Mouse (Mus musculus): ENCODE results near the gene Dusp12. TPM values are rescaled to one million over a fixed set of nuclear protein-coding genes. Genes with fewer than 3 reads are reported as not detected.

The Dusp12 gene
- polyA plus RNA-seq, 1 experiment from 2014 or later, result 40.5 TPM

- Histone ChIP-seq H3K9me3 (ENCODE audit: low read length) (no peaks in the 10 kb centered on the region), H3K4me2 (replicated peaks; ENCODE audit: low read depth, low read length) (peak overlapping the region; percentile 33), H3K36me3 (ENCODE audit: insufficient read depth, low read length) (no peaks in the 10 kb centered on the region), H3K27ac (ENCODE audit: low read length) (no peak overlapping the region), H3K4me3 (ENCODE audit: low read length) (no peak overlapping the region), H3K27me3 (ENCODE audit: insufficient read depth, low read length) (peaks cover 16% of the 10 kb centered on the region; the same call in 1 of the 2 replicates), H3K4me1 (ENCODE audit: insufficient read depth, low read length) (0 out of 2 replicates have a peak, but pooled peaks cover 2% of the 10 kb centered on the region), H3K9ac (replicated peaks; ENCODE audit: low read length) (no peak overlapping the region)
- ATAC-seq (ENCODE audit: low FRiP score, low TSS enrichment), result no peak
- WGBS, result 33% methylated on average over 10 of the region's 10 CpGs
Observed at GRCm38 (mm10) chr1:170900799-170901467, 15.6 kb upstream of the Dusp12 start.

DNA sequence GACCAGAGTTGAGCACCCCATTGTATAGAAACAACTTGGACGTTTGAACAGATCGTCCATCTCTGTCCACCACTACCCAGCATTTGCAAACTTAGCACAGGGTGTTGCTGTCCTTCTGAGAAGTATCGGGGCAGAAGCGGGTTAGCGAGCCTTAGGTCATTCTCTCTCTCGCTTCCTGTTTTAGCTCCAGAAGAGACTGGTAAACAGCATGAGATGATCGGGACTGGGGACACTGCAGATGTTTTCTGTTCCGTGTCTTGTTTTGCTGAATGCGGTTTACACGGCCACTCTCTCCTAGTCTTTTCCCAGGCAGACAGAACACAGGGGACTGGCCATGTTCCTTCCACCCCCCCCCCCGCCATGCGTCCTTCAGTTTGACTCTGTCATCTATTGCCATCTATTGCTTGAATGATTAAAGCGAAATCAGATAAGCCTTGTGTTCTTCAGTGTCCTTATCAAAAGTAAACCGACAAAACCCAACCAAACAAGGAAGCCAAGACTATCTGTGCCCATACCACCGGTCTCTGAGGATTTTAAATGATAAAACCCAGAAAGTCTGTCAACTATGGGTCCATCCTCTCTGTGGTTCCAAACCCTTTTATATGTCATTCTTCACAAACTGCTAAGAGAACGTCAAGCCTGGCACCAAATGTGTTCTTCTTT lies 13.2 kb upstream of the Dusp12 start:
- Histone ChIP-seq H3K4me1 (ENCODE audit: insufficient read depth, low read length) (0 out of 2 replicates have a peak, but pooled peaks cover 2% of the 10 kb centered on the region), H3K9me3 (ENCODE audit: low read length) (no peaks in the 10 kb centered on the region), H3K36me3 (ENCODE audit: insufficient read depth, low read length) (no peaks in the 10 kb centered on the region), H3K27ac (ENCODE audit: low read length) (no peak overlapping the region), H3K4me2 (replicated peaks; ENCODE audit: low read depth, low read length) (no peak overlapping the region), H3K9ac (replicated peaks; ENCODE audit: low read length) (no peak overlapping the region), H3K4me3 (ENCODE audit: low read length) (no peak overlapping the region), H3K27me3 (ENCODE audit: insufficient read depth, low read length) (peaks cover 16% of the 10 kb centered on the region; the same call in 1 of the 2 replicates)
- 73% methylated on average over 16 of the region's 16 CpGs for WGBS
- ATAC-seq (ENCODE audit: low FRiP score, low TSS enrichment), result no peak

GRCm38 (mm10) chr1:170896651-170897281 lies 11.4 kb upstream of the Dusp12 start:
- 82% methylated on average over 5 of the region's 5 CpGs for WGBS
- peaks cover 11% of the 10 kb centered on the region; the same call in 1 of the 2 replicates for H3K27me3 ChIP-seq (ENCODE audit: insufficient read depth, low read length)
- no peak overlapping the region for H3K27ac ChIP-seq (ENCODE audit: low read length)
- H3K36me3 ChIP-seq (ENCODE audit: insufficient read depth, low read length), result no peaks in the 10 kb centered on the region
- no peaks in the 10 kb centered on the region for H3K9me3 ChIP-seq (ENCODE audit: low read length)
- H3K9ac ChIP-seq (replicated peaks; ENCODE audit: low read length), result no peak overlapping the region
- H3K4me1 ChIP-seq (ENCODE audit: insufficient read depth, low read length), result peaks cover 5% of the 10 kb centered on the region; the same call in 1 of the 2 replicates
- no peak for ATAC-seq (ENCODE audit: low FRiP score, low TSS enrichment)
- no peak overlapping the region for H3K4me3 ChIP-seq (ENCODE audit: low read length)
- H3K4me2 ChIP-seq (replicated peaks; ENCODE audit: low read depth, low read length), result no peak overlapping the region

DNA sequence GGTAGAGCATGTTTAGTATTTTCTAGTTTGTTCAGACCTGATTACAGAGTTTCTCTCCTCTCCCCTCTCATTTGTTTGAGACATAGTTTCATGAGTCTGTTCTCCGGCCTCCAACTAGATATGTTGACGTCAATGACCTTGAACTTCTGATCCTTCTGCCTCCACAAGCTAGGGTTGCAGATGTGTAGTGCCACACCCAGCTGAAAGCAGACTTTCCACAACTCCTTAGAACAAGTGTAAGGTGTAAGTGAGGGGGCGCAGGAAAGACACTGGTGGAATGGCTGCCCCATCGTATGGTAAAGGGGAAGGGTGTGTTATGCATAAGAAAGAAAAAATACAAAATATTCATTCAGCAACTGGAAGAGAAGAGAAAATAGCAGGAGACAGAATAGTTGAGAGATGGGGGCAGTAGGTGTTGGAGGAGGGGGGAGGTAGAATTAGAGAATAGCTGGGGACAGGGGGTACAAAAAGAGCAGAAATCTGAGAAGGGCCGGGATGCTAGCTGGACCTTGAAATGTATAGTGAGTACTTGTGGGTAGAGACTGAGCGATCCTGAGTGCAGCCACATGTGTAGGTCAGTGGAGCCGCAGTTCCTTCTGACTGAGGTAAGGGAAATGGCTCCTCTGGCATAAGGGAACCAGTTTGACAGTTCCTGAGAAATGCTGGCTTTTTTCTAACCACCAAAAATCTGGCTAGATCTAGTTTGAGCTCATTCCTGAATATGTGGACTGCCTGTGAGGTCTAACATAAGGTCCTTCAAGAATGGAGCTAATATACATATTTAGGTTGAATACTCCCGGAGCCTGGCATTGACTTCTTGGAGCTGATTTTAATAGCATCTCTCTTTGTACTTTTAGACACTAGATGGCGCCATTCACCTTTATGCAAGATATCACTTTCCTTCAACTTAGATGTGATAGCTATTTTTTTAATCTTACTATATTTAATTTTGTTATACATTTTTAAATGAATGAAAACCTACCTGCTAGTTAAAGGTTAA lies 9.6 kb upstream of the Dusp12 start:
- H3K27me3 ChIP-seq (ENCODE audit: insufficient read depth, low read length), result peaks cover 11% of the 10 kb centered on the region; the same call in 1 of the 2 replicates
- ATAC-seq (ENCODE audit: low FRiP score, low TSS enrichment), result no peak; the same call in 1 of the 2 replicates
- H3K36me3 ChIP-seq (ENCODE audit: insufficient read depth, low read length), result no peaks in the 10 kb centered on the region
- no peak overlapping the region for H3K9ac ChIP-seq (replicated peaks; ENCODE audit: low read length)
- H3K4me1 ChIP-seq (ENCODE audit: insufficient read depth, low read length), result peaks cover 3% of the 10 kb centered on the region; the same call in 1 of the 2 replicates
- no peaks in the 10 kb centered on the region for H3K9me3 ChIP-seq (ENCODE audit: low read length)
- H3K4me2 ChIP-seq (replicated peaks; ENCODE audit: low read depth, low read length), result no peak overlapping the region
- 60% methylated on average over 9 of the region's 9 CpGs for WGBS
- H3K27ac ChIP-seq (ENCODE audit: low read length), result no peak overlapping the region
- H3K4me3 ChIP-seq (ENCODE audit: low read length), result no peak overlapping the region

DNA sequence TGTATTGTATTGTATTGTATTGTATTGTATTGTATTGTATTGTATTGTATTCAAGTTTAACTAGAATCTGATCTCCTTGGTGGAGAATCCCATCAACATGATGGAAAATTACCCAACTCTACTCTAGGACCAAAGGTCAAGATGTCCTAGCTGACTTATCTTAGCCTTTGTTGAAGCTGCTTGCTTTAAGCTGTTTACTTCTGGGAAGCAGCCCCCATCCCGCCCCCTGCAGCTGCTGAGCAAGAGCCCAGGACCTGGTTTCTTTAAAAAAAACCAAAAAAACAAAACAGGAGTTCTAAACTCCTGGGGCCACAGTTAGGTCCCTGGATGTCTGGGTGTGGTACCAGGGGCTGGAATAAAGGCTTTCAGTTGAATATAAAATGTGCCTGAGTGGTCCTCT lies 6.9 kb upstream of the Dusp12 start:
- no peak overlapping the region for H3K9ac ChIP-seq (replicated peaks; ENCODE audit: low read length)
- H3K36me3 ChIP-seq (ENCODE audit: insufficient read depth, low read length), result no peaks in the 10 kb centered on the region
- no peak overlapping the region for H3K4me3 ChIP-seq (ENCODE audit: low read length)
- H3K4me2 ChIP-seq (replicated peaks; ENCODE audit: low read depth, low read length), result no peak overlapping the region
- ATAC-seq (ENCODE audit: low FRiP score, low TSS enrichment), result no peak
- WGBS, result 72% methylated on average over 1 of the region's 1 CpGs
- H3K27ac ChIP-seq (ENCODE audit: low read length), result no peak overlapping the region
- peaks cover 2% of the 10 kb centered on the region; the same call in 1 of the 2 replicates for H3K27me3 ChIP-seq (ENCODE audit: insufficient read depth, low read length)
- H3K9me3 ChIP-seq (ENCODE audit: low read length), result no peaks in the 10 kb centered on the region
- peaks cover 3% of the 10 kb centered on the region; the same call in 1 of the 2 replicates for H3K4me1 ChIP-seq (ENCODE audit: insufficient read depth, low read length)

DNA sequence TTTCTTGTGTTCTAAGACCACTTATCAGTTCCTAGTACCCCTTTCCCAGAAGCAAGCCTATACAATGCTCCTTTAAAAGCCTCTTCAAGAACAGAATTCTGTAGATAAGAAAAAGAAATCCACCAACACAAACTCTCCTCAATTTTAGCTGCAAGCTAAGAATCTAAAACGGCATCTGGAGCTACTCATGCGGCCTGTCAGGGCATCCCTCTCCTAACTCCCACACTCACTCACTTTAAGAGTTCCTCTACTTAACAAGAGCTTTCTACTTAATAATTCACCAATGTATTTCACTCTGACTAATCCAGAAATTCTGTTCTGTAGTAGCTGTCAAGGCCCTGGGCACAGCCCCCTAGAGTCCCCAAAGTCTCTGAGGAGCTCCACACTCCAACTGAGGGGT lies 6.3 kb upstream of the Dusp12 start:
- peaks cover 3% of the 10 kb centered on the region; the same call in 1 of the 2 replicates for H3K4me1 ChIP-seq (ENCODE audit: insufficient read depth, low read length)
- no peak overlapping the region for H3K27ac ChIP-seq (ENCODE audit: low read length)
- H3K27me3 ChIP-seq (ENCODE audit: insufficient read depth, low read length), result no peaks in the 10 kb centered on the region
- no peaks in the 10 kb centered on the region for H3K36me3 ChIP-seq (ENCODE audit: insufficient read depth, low read length)
- WGBS, result 32% methylated on average over 2 of the region's 2 CpGs
- no peak overlapping the region for H3K4me3 ChIP-seq (ENCODE audit: low read length)
- ATAC-seq (ENCODE audit: low FRiP score, low TSS enrichment), result 0 out of 2 replicates have a peak, but pooled peaks have one; percentile 19
- no peak overlapping the region for H3K4me2 ChIP-seq (replicated peaks; ENCODE audit: low read depth, low read length)
- no peak overlapping the region for H3K9ac ChIP-seq (replicated peaks; ENCODE audit: low read length)
- H3K9me3 ChIP-seq (ENCODE audit: low read length), result no peaks in the 10 kb centered on the region

GRCm38 (mm10) chr1:170889310-170889709 lies 4.0 kb upstream of the Dusp12 start:
- H3K36me3 ChIP-seq (ENCODE audit: insufficient read depth, low read length), result no peaks in the 10 kb centered on the region
- no peak overlapping the region for H3K27ac ChIP-seq (ENCODE audit: low read length)
- WGBS, result 74% methylated on average over 4 of the region's 4 CpGs
- no peak overlapping the region for H3K9ac ChIP-seq (replicated peaks; ENCODE audit: low read length)
- no peaks in the 10 kb centered on the region for H3K27me3 ChIP-seq (ENCODE audit: insufficient read depth, low read length)
- no peak overlapping the region for H3K4me2 ChIP-seq (replicated peaks; ENCODE audit: low read depth, low read length)
- H3K9me3 ChIP-seq (ENCODE audit: low read length), result no peaks in the 10 kb centered on the region
- no peak for ATAC-seq (ENCODE audit: low FRiP score, low TSS enrichment)
- no peak overlapping the region for H3K4me3 ChIP-seq (ENCODE audit: low read length)
- H3K4me1 ChIP-seq (ENCODE audit: insufficient read depth, low read length), result peaks cover 8% of the 10 kb centered on the region; the same call in 1 of the 2 replicates

GRCm38 (mm10) chr1:170886044-170886458 lies 711 bp upstream of the Dusp12 start:
- 42% methylated on average over 6 of the region's 6 CpGs for WGBS
- ATAC-seq (ENCODE audit: low FRiP score, low TSS enrichment), result no peak
- H3K27me3 ChIP-seq (ENCODE audit: insufficient read depth, low read length), result no peaks in the 10 kb centered on the region

GRCm38 (mm10) chr1:170884390-170884789 lies 950 bp downstream of the Dusp12 start:
- Histone ChIP-seq H3K36me3 (ENCODE audit: insufficient read depth, low read length) (peaks cover 21% of the 10 kb centered on the region), H3K4me3 (ENCODE audit: low read length) (peak overlapping the region; percentile 87), H3K9me3 (ENCODE audit: low read length) (no peaks in the 10 kb centered on the region), H3K4me2 (replicated peaks; ENCODE audit: low read depth, low read length) (peak overlapping the region; percentile 94), H3K4me1 (ENCODE audit: insufficient read depth, low read length) (peaks cover 8% of the 10 kb centered on the region; the same call in 1 of the 2 replicates), H3K27me3 (ENCODE audit: insufficient read depth, low read length) (no peaks in the 10 kb centered on the region), H3K9ac (replicated peaks; ENCODE audit: low read length) (peak overlapping the region; percentile 91), H3K27ac (ENCODE audit: low read length) (peak overlapping the region; percentile 90)
- WGBS, result 16% methylated on average over 8 of the region's 8 CpGs
- no peak for ATAC-seq (ENCODE audit: low FRiP score, low TSS enrichment)

More at GRCm38 (mm10) chr1:170886044-170886458, 711 bp upstream of the Dusp12 start:
- Histone ChIP-seq H3K4me2 (replicated peaks; ENCODE audit: low read depth, low read length) (no peak overlapping the region), H3K9ac (replicated peaks; ENCODE audit: low read length) (no peak overlapping the region), H3K9me3 (ENCODE audit: low read length) (no peaks in the 10 kb centered on the region), H3K4me3 (ENCODE audit: low read length) (no peak overlapping the region), H3K4me1 (ENCODE audit: insufficient read depth, low read length) (peaks cover 8% of the 10 kb centered on the region; the same call in 1 of the 2 replicates), H3K36me3 (ENCODE audit: insufficient read depth, low read length) (peaks cover 8% of the 10 kb centered on the region; the same call in 1 of the 2 replicates), H3K27ac (ENCODE audit: low read length) (no peak overlapping the region)

Data from kidney, embryonic 16.5 days (tissue).